In the genomic region with DNA sequence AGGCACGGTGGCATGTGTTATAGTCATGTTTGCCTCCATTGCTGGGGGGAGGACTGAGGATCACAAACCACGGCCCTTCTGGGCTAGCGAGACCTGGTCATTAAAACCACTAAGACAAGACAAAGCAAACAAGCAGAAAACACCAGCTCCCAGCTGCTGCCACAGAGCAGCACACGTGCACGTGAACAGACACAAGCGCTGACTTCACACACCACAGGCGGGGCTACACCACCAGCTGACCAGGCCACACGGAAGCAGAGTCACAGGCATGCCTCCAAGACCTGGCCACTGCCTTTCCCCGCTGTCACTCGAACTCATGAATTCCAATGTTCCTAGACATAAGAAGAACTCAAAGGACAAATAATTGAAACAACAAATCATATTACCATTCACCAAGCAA, we compare ENCODE assay signal across 16 mouse cellular contexts.
"Had no signal": no experiment of that assay in that cellular context is flagged by ENCODE, and none has a peak within 500 bp of the region (broad histone marks: within the 10 kb centered on the region; RNA-seq: fewer than 3 reads in every experiment).

No protein-coding gene starts in this region.

- DNase-seq: retina, postnatal 1 day; right cerebral cortex, adult 18-20 months; right cerebral cortex, postnatal 14 days; right cerebral cortex, postnatal 25 days; right cerebral cortex, postnatal 4 days; spleen, adult 18-20 months; thymus, adult 18-20 months; thymus, adult 2 months; thymus, postnatal 14 days; thymus, postnatal 25 days; thymus, postnatal 36 days; thymus, postnatal 4 days had no signal

- H3K4me2 ChIP-seq: neural tube, embryonic 13.5 days; neural tube, embryonic 15.5 days; stomach, embryonic 15.5 days had no signal

- H3K27ac ChIP-seq: neural tube, embryonic 13.5 days; neural tube, embryonic 15.5 days; stomach, embryonic 15.5 days; stomach, postnatal 0 days had no signal

- H3K36me3 ChIP-seq: neural tube, embryonic 13.5 days; neural tube, embryonic 15.5 days; stomach, embryonic 15.5 days had no signal

- H3K9ac ChIP-seq: neural tube, embryonic 13.5 days; neural tube, embryonic 15.5 days; stomach, embryonic 15.5 days had no signal

- H3K27me3 ChIP-seq: neural tube, embryonic 13.5 days; neural tube, embryonic 15.5 days; stomach, embryonic 15.5 days had no signal

- H3K4me3 ChIP-seq: neural tube, embryonic 13.5 days; neural tube, embryonic 15.5 days; stomach, embryonic 15.5 days had no signal

- H3K4me1 ChIP-seq: stomach, embryonic 15.5 days had no signal

- H3K9me3 ChIP-seq: neural tube, embryonic 13.5 days; neural tube, embryonic 15.5 days; stomach, embryonic 15.5 days had no signal
